In the genomic region with DNA sequence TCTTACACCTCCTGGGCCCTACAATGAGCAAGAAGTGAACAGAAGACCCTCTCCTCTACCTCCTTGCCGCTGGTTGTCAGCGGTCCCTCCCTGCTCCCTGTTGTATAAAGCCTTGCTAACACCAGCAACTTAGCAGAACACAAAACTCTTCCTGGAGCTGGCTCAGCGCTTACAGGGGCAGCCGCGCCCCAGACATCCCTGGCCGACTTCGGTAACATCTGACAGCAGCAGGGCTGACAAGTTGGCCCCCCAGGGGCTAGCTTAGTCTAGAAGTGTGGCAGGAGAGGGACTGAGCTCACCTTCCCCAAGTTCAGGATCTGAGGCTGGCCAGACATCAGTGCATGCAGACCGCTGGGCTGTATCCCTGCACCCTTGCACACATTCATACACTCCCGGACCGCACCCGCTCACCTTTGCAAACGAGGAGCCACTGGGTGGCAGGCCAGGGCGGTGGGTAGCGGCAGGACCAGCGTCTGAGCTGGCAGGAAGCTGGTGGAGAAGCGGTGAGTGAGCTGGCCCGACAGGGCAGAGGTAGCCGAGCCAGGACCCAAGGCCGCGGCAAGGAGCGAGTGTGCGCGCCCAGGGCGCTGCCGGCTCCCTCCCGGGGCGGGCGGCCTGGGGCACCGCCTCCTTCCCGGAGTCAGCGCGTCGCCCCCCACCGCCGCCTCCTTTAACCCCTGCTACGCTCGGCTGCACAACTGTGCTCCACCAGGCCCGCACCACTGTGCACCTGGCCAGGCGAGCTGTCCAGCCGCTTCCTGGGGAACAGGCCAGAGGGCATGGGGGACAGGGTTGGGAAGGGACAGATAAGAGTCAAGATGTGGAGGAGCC, we compare ENCODE assay signal across 9 mouse cellular contexts.
DNase-seq lines count a peak whose midpoint lies in the region; ATAC-seq and TF ChIP-seq lines count a peak whose summit lies in the region.
"Had no signal": no experiment of that assay in that cellular context is flagged by ENCODE, and none has a peak within 500 bp of the region (broad histone marks: within the 10 kb centered on the region; RNA-seq: fewer than 3 reads in every experiment).

No protein-coding gene starts in this region.

- TF ChIP-seq CTCF in intestine, postnatal 0 days (IDR thresholded peaks at IDR 0.05; ENCODE audit: low read depth) = peak; percentile 68

- peak; percentile 68 to 76 for DNase-seq in urinary bladder, adult 18-20 months (ENCODE audit: low spot score in 2 of 2)
- no peak for DNase-seq in urinary bladder, postnatal 10 days (ENCODE audit: low spot score)
- peak; percentile 98 for DNase-seq in heart, adult 11 months
- DNase-seq in lung, adult 18-20 months = peak; percentile 80 to 83
- DNase-seq in urinary bladder, postnatal 36 days (ENCODE audit: low spot score in 2 of 2) = peak; percentile 60 to 77

- ATAC-seq in intestine, postnatal 0 days = peak; percentile 40; the same call in 1 of the 2 replicates
- peak; percentile 56 for ATAC-seq in neural tube, embryonic 15.5 days (ENCODE audit: low FRiP score)
- ATAC-seq in cerebellum, adult (ENCODE audit: insufficient number of reproducible peaks, low FRiP score, low TSS enrichment) = no peak

- H3K27me3 ChIP-seq in intestine, postnatal 0 days (replicated peaks; ENCODE audit: control insufficient read depth, insufficient read depth, low read length) = 0 out of 2 replicates have a peak, but pooled peaks cover 6% of the 10 kb centered on the region
- peaks cover 8% of the 10 kb centered on the region for H3K27me3 ChIP-seq in neural tube, embryonic 15.5 days (replicated peaks)
- H3K27me3 ChIP-seq: Patski had no signal

- peak overlapping the region; percentile 47 for H3K4me3 ChIP-seq in intestine, postnatal 0 days (ENCODE audit: low read depth, low read length)
- H3K4me3 ChIP-seq in neural tube, embryonic 15.5 days (replicated peaks) = peak overlapping the region; percentile 39

- WGBS in intestine, postnatal 0 days = 2% methylated on average over 36 of the region's 40 CpGs
- WGBS in neural tube, embryonic 15.5 days = 5% methylated on average over 36 of the region's 40 CpGs

- 0 out of 2 replicates have a peak, but pooled peaks cover 1% of the 10 kb centered on the region for H3K4me1 ChIP-seq in intestine, postnatal 0 days (replicated peaks; ENCODE audit: control insufficient read depth, insufficient read depth, low read length)
- peaks cover 34% of the 10 kb centered on the region for H3K4me1 ChIP-seq in neural tube, embryonic 15.5 days

- peak overlapping the region; percentile 61 for H3K4me2 ChIP-seq in intestine, postnatal 0 days (replicated peaks; ENCODE audit: low read depth)
- H3K4me2 ChIP-seq in neural tube, embryonic 15.5 days = peak overlapping the region; percentile 66

- H3K9me3 ChIP-seq in intestine, postnatal 0 days (ENCODE audit: control insufficient read depth) = no peaks in the 10 kb centered on the region
- H3K9me3 ChIP-seq in neural tube, embryonic 15.5 days (replicated peaks) = no peaks in the 10 kb centered on the region

- H3K9ac ChIP-seq in intestine, postnatal 0 days (ENCODE audit: low read depth, low read length) = peak overlapping the region; percentile 42
- H3K9ac ChIP-seq in neural tube, embryonic 15.5 days (replicated peaks) = peak overlapping the region; percentile 41

- no peaks in the 10 kb centered on the region; the same call in 1 of the 2 replicates for H3K36me3 ChIP-seq in intestine, postnatal 0 days (ENCODE audit: control insufficient read depth, insufficient read depth)
- H3K36me3 ChIP-seq in neural tube, embryonic 15.5 days = no peaks in the 10 kb centered on the region

- peak overlapping the region; percentile 23; the same call in 1 of the 2 replicates for H3K27ac ChIP-seq in intestine, postnatal 0 days (ENCODE audit: low read depth, low read length)
- H3K27ac ChIP-seq in neural tube, embryonic 15.5 days (replicated peaks) = peak overlapping the region; percentile 34; the same call in 1 of the 2 replicates
